Mouse (Mus musculus): ENCODE results near the gene Gng7. TPM values are rescaled to one million over a fixed set of nuclear protein-coding genes. Genes with fewer than 3 reads are reported as not detected.
A peak's percentile ranks its signal among the peaks of the same experiment; 100 is the strongest.

The Gng7 gene
- polyA plus RNA-seq, 1 experiment from 2014 or later = 1.3 TPM

- Histone ChIP-seq H3K4me3 (ENCODE audit: low read depth, low read length) (no peak overlapping the region), H3K27me3 (ENCODE audit: insufficient read depth, low read length) (no peaks in the 10 kb centered on the region), H3K4me1 (ENCODE audit: insufficient read depth) (peaks cover 4% of the 10 kb centered on the region; the same call in 1 of the 2 replicates), H3K4me2 (ENCODE audit: low read depth, low read length) (no peak overlapping the region), H3K9ac (replicated peaks) (no peak overlapping the region), H3K27ac (ENCODE audit: low read depth) (no peak overlapping the region), H3K36me3 (replicated peaks; ENCODE audit: insufficient read depth, low read length) (no peaks in the 10 kb centered on the region), H3K9me3 (ENCODE audit: low read length) (no peaks in the 10 kb centered on the region)
- whole genome bisulfite sequencing (ENCODE audit: insufficient replicate concordance) = 67% methylated on average over 3 of the region's 3 CpGs
- no peak for ATAC-seq
- TF ChIP-seq EP300 (IDR thresholded peaks at IDR 0.05; ENCODE audit: low read depth) (no peak), CTCF (IDR thresholded peaks at IDR 0.05; ENCODE audit: low read depth) (no peak)
- DNase-seq = no peak
Measured at GRCm38 (mm10) chr10:80949081-80949480, 65.7 kb downstream of the Gng7 start.

DNA sequence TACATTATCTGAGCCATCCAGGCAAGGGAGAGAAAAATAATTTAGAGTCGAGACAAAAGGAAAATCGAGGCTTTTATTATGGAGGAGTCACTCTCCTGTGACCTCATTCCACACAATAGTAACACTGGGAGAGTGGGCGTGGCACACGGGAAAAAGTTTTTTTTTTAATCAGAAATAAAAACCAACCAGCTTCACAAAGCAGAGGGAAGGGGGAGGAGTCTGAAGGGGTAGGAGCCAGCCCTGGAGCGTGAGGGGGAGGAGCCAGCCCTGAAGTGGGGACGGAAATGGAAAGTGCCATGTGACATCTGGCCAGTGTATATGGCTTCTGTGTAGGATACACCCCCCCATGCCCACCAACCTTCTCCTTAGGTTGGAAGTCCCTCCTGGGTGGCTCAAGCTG is 66.2 kb downstream of the Gng7 start:
- Histone ChIP-seq H3K4me3 (ENCODE audit: low read depth, low read length) (no peak overlapping the region), H3K27me3 (ENCODE audit: insufficient read depth, low read length) (no peaks in the 10 kb centered on the region), H3K4me2 (ENCODE audit: low read depth, low read length) (no peak overlapping the region), H3K9me3 (ENCODE audit: low read length) (no peaks in the 10 kb centered on the region), H3K27ac (ENCODE audit: low read depth) (no peak overlapping the region), H3K36me3 (replicated peaks; ENCODE audit: insufficient read depth, low read length) (no peaks in the 10 kb centered on the region), H3K4me1 (ENCODE audit: insufficient read depth) (peaks cover 4% of the 10 kb centered on the region; the same call in 1 of the 2 replicates), H3K9ac (replicated peaks) (no peak overlapping the region)
- TF ChIP-seq EP300 (IDR thresholded peaks at IDR 0.05; ENCODE audit: low read depth) (no peak), CTCF (IDR thresholded peaks at IDR 0.05; ENCODE audit: low read depth) (no peak)
- peak; percentile 50; the same call in 1 of the 2 replicates for ATAC-seq
- 26% methylated on average over 6 of the region's 6 CpGs for WGBS (ENCODE audit: insufficient replicate concordance)
- no peak for DNase-seq

GRCm38 (mm10) chr10:80947802-80948201 is 66.9 kb downstream of the Gng7 start:
- no peaks in the 10 kb centered on the region for H3K36me3 ChIP-seq (replicated peaks; ENCODE audit: insufficient read depth, low read length)
- no peak for TF ChIP-seq CTCF (IDR thresholded peaks at IDR 0.05; ENCODE audit: low read depth)
- peaks cover 7% of the 10 kb centered on the region for H3K4me1 ChIP-seq (ENCODE audit: insufficient read depth)
- no peaks in the 10 kb centered on the region for H3K27me3 ChIP-seq (ENCODE audit: insufficient read depth, low read length)
- no peak overlapping the region for H3K4me2 ChIP-seq (ENCODE audit: low read depth, low read length)
- no peaks in the 10 kb centered on the region for H3K9me3 ChIP-seq (ENCODE audit: low read length)
- H3K4me3 ChIP-seq (ENCODE audit: low read depth, low read length) = no peak overlapping the region
- no peak for DNase-seq
- 46% methylated on average over 2 of the region's 2 CpGs for WGBS (ENCODE audit: insufficient replicate concordance)
- no peak overlapping the region for H3K9ac ChIP-seq (replicated peaks)
- H3K27ac ChIP-seq (ENCODE audit: low read depth) = no peak overlapping the region
- ATAC-seq = no peak

DNA sequence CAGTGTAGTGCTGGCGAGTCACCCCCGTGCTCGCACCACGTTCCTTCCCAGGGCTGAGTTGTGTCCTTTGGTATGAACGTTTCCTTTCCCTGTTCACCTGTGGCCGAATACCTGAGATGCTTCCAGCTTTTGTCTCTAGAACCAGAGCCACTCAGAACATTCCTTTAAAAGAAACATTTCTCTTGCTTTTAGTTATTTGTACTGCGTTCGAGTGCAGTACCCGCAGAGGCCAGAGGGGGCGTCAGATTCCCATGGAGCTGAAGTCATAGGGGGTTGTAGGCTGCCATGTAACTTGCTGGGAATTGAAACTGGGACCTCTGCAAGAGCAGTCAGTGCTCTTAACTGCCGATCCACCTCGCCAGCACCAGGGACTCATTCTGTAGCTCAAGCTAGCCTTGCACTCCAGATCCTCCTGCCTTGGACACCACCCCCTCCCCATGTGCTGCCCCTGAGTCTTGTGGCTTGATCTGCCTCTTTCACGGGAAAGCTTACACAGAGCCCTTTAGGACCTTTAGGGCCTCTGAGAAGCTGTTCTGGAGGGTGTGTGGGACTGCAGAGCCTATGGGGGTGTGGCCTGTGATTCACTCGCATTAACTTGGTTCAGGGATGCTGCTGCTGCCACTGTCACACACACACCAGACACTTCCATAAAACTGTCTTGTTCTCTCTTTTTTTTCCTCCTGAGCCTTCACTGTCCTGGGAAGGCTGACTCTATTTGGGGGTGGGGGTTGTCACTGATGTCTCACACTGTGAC is 67.9 kb downstream of the Gng7 start:
- no peak for DNase-seq
- Histone ChIP-seq H3K9ac (replicated peaks) (no peak overlapping the region), H3K9me3 (ENCODE audit: low read length) (no peaks in the 10 kb centered on the region), H3K36me3 (replicated peaks; ENCODE audit: insufficient read depth, low read length) (no peaks in the 10 kb centered on the region), H3K27ac (ENCODE audit: low read depth) (no peak overlapping the region), H3K27me3 (ENCODE audit: insufficient read depth, low read length) (no peaks in the 10 kb centered on the region), H3K4me2 (ENCODE audit: low read depth, low read length) (no peak overlapping the region), H3K4me1 (ENCODE audit: insufficient read depth) (peaks cover 8% of the 10 kb centered on the region), H3K4me3 (ENCODE audit: low read depth, low read length) (no peak overlapping the region)
- peak; percentile 56 for TF ChIP-seq CTCF (IDR thresholded peaks at IDR 0.05; ENCODE audit: low read depth)
- TF ChIP-seq EP300 (IDR thresholded peaks at IDR 0.05; ENCODE audit: low read depth) = no peak
- ATAC-seq = no peak
- 67% methylated on average over 14 of the region's 14 CpGs for WGBS (ENCODE audit: insufficient replicate concordance)

- ATAC-seq (no peak), DNase-seq (no peak)
- no peak overlapping the region for H3K27ac ChIP-seq (ENCODE audit: low read depth)
- no peaks in the 10 kb centered on the region for H3K9me3 ChIP-seq (ENCODE audit: low read length)
- WGBS (ENCODE audit: insufficient replicate concordance) = 60% methylated on average over 5 of the region's 5 CpGs
- no peak overlapping the region for H3K4me3 ChIP-seq (ENCODE audit: low read depth, low read length)
- peaks cover 29% of the 10 kb centered on the region for H3K4me1 ChIP-seq (ENCODE audit: insufficient read depth)
- no peak overlapping the region for H3K9ac ChIP-seq (replicated peaks)
- no peaks in the 10 kb centered on the region for H3K27me3 ChIP-seq (ENCODE audit: insufficient read depth, low read length)
- no peak for TF ChIP-seq CTCF (IDR thresholded peaks at IDR 0.05; ENCODE audit: low read depth)
- no peak for TF ChIP-seq EP300 (IDR thresholded peaks at IDR 0.05; ENCODE audit: low read depth)
- no peaks in the 10 kb centered on the region for H3K36me3 ChIP-seq (replicated peaks; ENCODE audit: insufficient read depth, low read length)
- no peak overlapping the region for H3K4me2 ChIP-seq (ENCODE audit: low read depth, low read length)
Measured at GRCm38 (mm10) chr10:80944231-80944630, 70.5 kb downstream of the Gng7 start.

DNA sequence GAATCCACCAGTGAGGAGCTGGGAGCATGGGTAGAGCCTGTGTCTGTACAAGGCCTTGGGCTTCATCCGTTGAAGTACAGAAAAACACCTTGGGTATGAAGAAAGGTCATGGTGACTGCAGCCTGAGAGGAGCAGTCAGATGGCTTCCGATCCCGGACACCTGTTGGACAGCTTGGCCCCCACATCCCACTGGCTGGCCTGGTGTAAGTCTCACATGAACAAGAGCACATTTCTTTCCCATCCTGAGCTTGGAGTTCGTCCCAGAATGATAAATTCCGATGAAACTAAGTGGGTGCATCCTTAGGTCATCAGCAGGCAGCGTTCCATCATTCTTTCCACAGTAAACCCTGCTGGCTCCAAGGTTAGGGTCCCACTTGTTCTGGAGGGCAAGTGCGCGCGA is 71.0 kb downstream of the Gng7 start:
- Histone ChIP-seq H3K9ac (replicated peaks) (no peak overlapping the region), H3K4me3 (ENCODE audit: low read depth, low read length) (no peak overlapping the region), H3K9me3 (ENCODE audit: low read length) (no peaks in the 10 kb centered on the region), H3K4me2 (ENCODE audit: low read depth, low read length) (no peak overlapping the region), H3K4me1 (ENCODE audit: insufficient read depth) (peaks cover 33% of the 10 kb centered on the region), H3K27ac (ENCODE audit: low read depth) (peak overlapping the region; percentile 46; the same call in 1 of the 2 replicates), H3K27me3 (ENCODE audit: insufficient read depth, low read length) (no peaks in the 10 kb centered on the region), H3K36me3 (replicated peaks; ENCODE audit: insufficient read depth, low read length) (no peaks in the 10 kb centered on the region)
- no peak for DNase-seq
- TF ChIP-seq CTCF (IDR thresholded peaks at IDR 0.05; ENCODE audit: low read depth) (no peak), EP300 (IDR thresholded peaks at IDR 0.05; ENCODE audit: low read depth) (no peak)
- WGBS (ENCODE audit: insufficient replicate concordance) = 69% methylated on average over 9 of the region's 9 CpGs
- no peak for ATAC-seq
